Mouse (Mus musculus) heart, adult 2 months (tissue): ENCODE results near the gene Dock8. TPM values are rescaled to one million over a fixed set of nuclear protein-coding genes. Genes with fewer than 3 reads are reported as not detected.

ENCODE experiments used
- DNase-seq, 2 experiments: peaks; one replicate each; pipeline ENCODE4 v3.0.0; 2021
- H3K27ac ChIP-seq: fragments of 200-600 bp; 2 replicates; pipeline ENCODE4 v1.8.1; 2022
- H3K27me3 ChIP-seq: fragments of 200-500 bp; 2 replicates; pipeline ENCODE4 v1.6.1; 2012; ENCODE audit warnings: mild to moderate bottlenecking, low read length, inconsistent platforms, mixed read lengths; ENCODE audit not compliant: control insufficient read depth, insufficient read depth
- H3K36me3 ChIP-seq: fragments of 200-500 bp; 2 replicates; pipeline ENCODE4 v1.6.1; 2012; ENCODE audit warnings: low read length, inconsistent platforms; ENCODE audit not compliant: control insufficient read depth, insufficient read depth
- H3K4me1 ChIP-seq: fragments of 200-500 bp; 2 replicates; pipeline ENCODE4 v1.6.1; 2011; ENCODE audit warnings: low read length; ENCODE audit not compliant: control insufficient read depth, insufficient read depth
- H3K4me3 ChIP-seq: fragments of 200-600 bp; 2 replicates; pipeline ENCODE4 v1.8.1; 2022
- H3K79me2 ChIP-seq: fragments of 200-500 bp; replicated peaks from 2 replicates; pipeline ENCODE4 v1.6.1; 2012; ENCODE audit warnings: mild to moderate bottlenecking, inconsistent platforms, low read length, moderate library complexity, mixed read lengths; ENCODE audit not compliant: control insufficient read depth, insufficient read depth
- H3K9ac ChIP-seq: fragments of 200-500 bp; 2 replicates; pipeline ENCODE4 v1.6.1; 2012; ENCODE audit warnings: low read depth, mild to moderate bottlenecking, control low read depth, inconsistent platforms, low read length, mixed read lengths
- CTCF ChIP-seq: fragments of 200-600 bp; IDR thresholded peaks from 2 replicates; pipeline ENCODE4 v1.8.1; 2022; ENCODE audit warnings: antibody characterized with exemption, mild to moderate bottlenecking, moderate library complexity
- EP300 ChIP-seq: fragments of 200-500 bp; IDR thresholded peaks from 2 replicates; pipeline ENCODE4 v1.6.1; 2011; ENCODE audit warnings: low read depth, low read length, control low read depth; ENCODE audit not compliant: insufficient read depth
- POLR2A ChIP-seq: fragments of 200-500 bp; IDR thresholded peaks from 2 replicates; pipeline ENCODE4 v1.6.1; 2011; ENCODE audit warnings: mild to moderate bottlenecking, low read depth, low read length, control low read depth; ENCODE audit not compliant: insufficient read depth
- WGBS: fragments of 180-500 bp; shearing (Covaris S2); methylation state at CpG from one replicate; pipeline ENCODE4 v1.1.7; 2018; 5-methylcytosine and 5-hydroxymethylcytosine counted together
- intact Hi-C: fragments of 180-260 bp; cut with DNase I; formaldehyde crosslinking; loops from one replicate; pipeline ENCODE4 v1.15.1; 2025
- polyA plus RNA-seq: library from polyadenylated mRNA; depleted of rRNA; stranded (reverse); fragments of >200 nt; gene quantifications from 2 replicates; pipeline ENCODE4 v1.2.3, GENCODE M21; 2012
- total RNA-seq, 2 experiments: library from RNA; stranded (reverse); gene quantifications; 2 replicates each; pipeline ENCODE4 v1.2.3; 2021

The Dock8 gene
- total and polyA plus RNA-seq, 3 experiments = 5.7 to 24.7 (median 17.5) TPM

GRCm38 (mm10) chr19:25060375-25060774 is 61.0 kb downstream of the Dock8 start:
- Histone ChIP-seq H3K79me2 (no peaks in the 10 kb centered on the region), H3K36me3 (no peaks in the 10 kb centered on the region), H3K27ac (no peak overlapping the region), H3K9ac (no peak overlapping the region), H3K4me1 (no peaks in the 10 kb centered on the region; the same call in none of the 2 replicates), H3K4me3 (0 out of 2 replicates have a peak overlapping the region, but pooled peaks have one; percentile 5), H3K27me3 (no peaks in the 10 kb centered on the region)
- WGBS = 45% methylated on average over 9 of the region's 9 CpGs
- DNase-seq = peak; percentile 56 to 57
- no peak for TF ChIP-seq POLR2A
- no peak for TF ChIP-seq CTCF
- TF ChIP-seq EP300 = no peak
- intact Hi-C loops = no loop called here

GRCm38 (mm10) chr19:25062188-25062856 is 63.0 kb downstream of the Dock8 start:
- Histone ChIP-seq H3K79me2 (no peaks in the 10 kb centered on the region), H3K27ac (no peak overlapping the region), H3K9ac (no peak overlapping the region), H3K4me1 (no peaks in the 10 kb centered on the region; the same call in none of the 2 replicates), H3K36me3 (no peaks in the 10 kb centered on the region), H3K4me3 (no peak overlapping the region), H3K27me3 (no peaks in the 10 kb centered on the region)
- 80% methylated on average over 9 of the region's 9 CpGs for WGBS
- intact Hi-C loops = no loop called here
- no peak for DNase-seq
- TF ChIP-seq EP300 (no peak), CTCF (no peak), POLR2A (no peak)

GRCm38 (mm10) chr19:25062857-25063240 is 63.5 kb downstream of the Dock8 start:
- Histone ChIP-seq H3K9ac (no peak overlapping the region), H3K79me2 (no peaks in the 10 kb centered on the region), H3K4me1 (no peaks in the 10 kb centered on the region; the same call in none of the 2 replicates), H3K36me3 (no peaks in the 10 kb centered on the region), H3K4me3 (no peak overlapping the region), H3K27me3 (no peaks in the 10 kb centered on the region), H3K27ac (no peak overlapping the region)
- intact Hi-C loops = no loop called here
- WGBS = 72% methylated on average over 2 of the region's 2 CpGs
- TF ChIP-seq EP300 = no peak
- DNase-seq = no peak

DNA sequence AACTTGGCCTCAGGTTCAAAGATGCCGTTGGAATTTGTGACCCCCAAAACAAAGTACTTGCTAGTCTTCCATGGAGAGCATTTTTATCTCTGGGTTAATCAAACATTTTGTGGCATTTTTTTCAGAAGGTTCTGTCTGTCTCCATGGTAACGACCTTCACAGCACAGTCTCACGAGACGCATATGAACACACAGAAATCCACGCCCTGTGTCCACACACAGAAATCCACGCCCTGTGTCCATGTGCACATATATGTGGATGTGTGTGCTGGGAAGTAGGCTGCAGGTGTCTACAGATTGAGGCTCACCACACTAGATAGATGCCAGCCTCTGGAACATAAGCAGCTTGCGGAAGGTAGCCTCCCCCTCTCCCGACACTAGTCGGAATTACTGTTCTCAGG is 66.9 kb downstream of the Dock8 start:
- Histone ChIP-seq H3K79me2 (no peaks in the 10 kb centered on the region), H3K27ac (no peak overlapping the region), H3K36me3 (no peaks in the 10 kb centered on the region), H3K27me3 (no peaks in the 10 kb centered on the region), H3K9ac (no peak overlapping the region), H3K4me1 (no peaks in the 10 kb centered on the region; the same call in none of the 2 replicates), H3K4me3 (no peak overlapping the region)
- WGBS = 68% methylated on average over 9 of the region's 9 CpGs
- DNase-seq = no peak
- intact Hi-C loops = no loop called here
- TF ChIP-seq CTCF (no peak), EP300 (no peak), POLR2A (no peak)

DNA sequence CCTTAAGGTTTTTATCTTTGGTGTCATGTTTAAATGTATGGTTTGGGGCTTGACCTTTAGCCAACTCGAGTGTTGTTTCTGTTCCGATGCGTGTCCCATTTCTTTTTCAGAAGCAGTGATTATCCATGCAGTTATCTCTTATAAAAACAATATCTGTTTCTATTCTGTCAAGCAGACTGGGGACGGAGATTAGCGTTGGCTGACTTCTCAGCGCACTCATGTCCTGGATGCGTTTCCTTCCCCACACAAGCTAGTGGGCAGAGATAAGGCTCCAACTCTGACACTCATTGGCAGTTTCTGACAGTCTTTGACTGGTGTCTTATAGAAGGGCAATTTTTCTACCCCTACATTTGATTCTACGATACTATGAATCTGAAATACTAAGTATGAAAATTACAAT is 69.2 kb downstream of the Dock8 start:
- no peak for DNase-seq
- Histone ChIP-seq H3K4me3 (no peak overlapping the region), H3K79me2 (no peaks in the 10 kb centered on the region), H3K9ac (no peak overlapping the region), H3K36me3 (no peaks in the 10 kb centered on the region), H3K27ac (no peak overlapping the region), H3K27me3 (no peaks in the 10 kb centered on the region), H3K4me1 (no peaks in the 10 kb centered on the region)
- WGBS = 27% methylated on average over 8 of the region's 8 CpGs
- TF ChIP-seq POLR2A = no peak
- no peak for TF ChIP-seq EP300
- no peak for TF ChIP-seq CTCF
- intact Hi-C loops = no loop called here

DNA sequence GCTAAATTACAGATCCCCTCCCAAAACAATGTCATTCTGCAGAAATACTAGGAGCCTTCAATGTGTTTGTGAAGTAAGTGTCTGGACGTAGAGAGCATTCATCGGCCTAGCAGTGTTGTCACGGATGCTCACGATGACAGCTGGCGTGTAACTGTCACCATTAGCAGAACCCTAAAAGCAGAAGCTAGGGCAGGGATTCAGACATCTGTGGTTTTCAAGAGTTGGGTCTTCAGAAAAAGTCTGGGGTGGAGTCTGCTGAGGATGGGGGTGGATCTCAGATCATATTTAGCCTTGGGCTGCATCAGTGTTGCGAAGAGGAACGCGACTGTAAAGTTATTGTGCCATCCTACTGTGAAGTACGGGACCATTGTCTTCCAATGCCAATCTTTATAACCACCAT is 73.2 kb downstream of the Dock8 start:
- intact Hi-C loops = no loop called here
- H3K27ac ChIP-seq = no peak overlapping the region
- no peaks in the 10 kb centered on the region for H3K36me3 ChIP-seq
- H3K79me2 ChIP-seq = no peaks in the 10 kb centered on the region
- 93% methylated on average over 9 of the region's 9 CpGs for WGBS
- no peaks in the 10 kb centered on the region for H3K4me1 ChIP-seq
- no peak for DNase-seq
- H3K27me3 ChIP-seq = no peaks in the 10 kb centered on the region
- H3K4me3 ChIP-seq = no peak overlapping the region
- H3K9ac ChIP-seq = no peak overlapping the region
- TF ChIP-seq CTCF (no peak), EP300 (no peak), POLR2A (no peak)
